Mouse (Mus musculus) intestine, embryonic 15.5 days (tissue): ENCODE data around the gene Pole2. TPM values are rescaled to one million over a fixed set of nuclear protein-coding genes. Genes with fewer than 3 reads are reported as not detected.

Experiments
- ATAC-seq: fragments of 200-750 bp; cut with Nextera tagmentation; 2 replicates; pipeline ENCODE4 v1.8.0; 2017; ENCODE audit warnings: moderate TSS enrichment, moderate library complexity
- H3K27ac ChIP-seq: fragments of 300-500 bp; sonication (generic); 2 replicates; pipeline ENCODE4 v1.5.1; 2015; ENCODE audit warnings: mild to moderate bottlenecking, inconsistent platforms
- H3K27me3 ChIP-seq: fragments of 300-500 bp; sonication (generic); replicated peaks from 2 replicates; pipeline ENCODE4 v1.6.1; 2015; ENCODE audit warnings: inconsistent platforms
- H3K36me3 ChIP-seq: fragments of 300-500 bp; sonication (generic); 2 replicates; pipeline ENCODE4 v1.6.1; 2015; ENCODE audit warnings: inconsistent platforms
- H3K4me1 ChIP-seq: fragments of 300-500 bp; sonication (generic); replicated peaks from 2 replicates; pipeline ENCODE4 v1.6.1; 2015; ENCODE audit warnings: inconsistent platforms
- H3K4me2 ChIP-seq: fragments of 300-500 bp; sonication (generic); replicated peaks from 2 replicates; pipeline ENCODE4 v1.6.1; 2015; ENCODE audit warnings: mild to moderate bottlenecking, inconsistent platforms
- H3K4me3 ChIP-seq: fragments of 300-500 bp; sonication (generic); replicated peaks from 2 replicates; pipeline ENCODE4 v1.5.1; 2015; ENCODE audit warnings: inconsistent platforms
- H3K9ac ChIP-seq: fragments of 300-500 bp; sonication (generic); 2 replicates; pipeline ENCODE4 v1.6.1; 2015; ENCODE audit warnings: inconsistent platforms
- H3K9me3 ChIP-seq: fragments of 300-500 bp; sonication (generic); 2 replicates; pipeline ENCODE4 v1.6.1; 2016; ENCODE audit warnings: inconsistent platforms
- WGBS: fragments of 180-500 bp; shearing (Covaris S2); methylation state at CpG from one replicate; pipeline ENCODE4 v1.1.7; 2015; 5-methylcytosine and 5-hydroxymethylcytosine counted together
- polyA plus RNA-seq: library from polyadenylated mRNA; unstranded; fragments of >200 nt; fragmentation: Nextera tagmentation; extraction: Ambion mirVana; gene quantifications from 2 replicates; pipeline ENCODE4 v1.2.1, GENCODE M21; 2015

Pole2 gene
- polyA plus RNA-seq, 1 experiment from 2014 or later = 25.9 TPM

DNA sequence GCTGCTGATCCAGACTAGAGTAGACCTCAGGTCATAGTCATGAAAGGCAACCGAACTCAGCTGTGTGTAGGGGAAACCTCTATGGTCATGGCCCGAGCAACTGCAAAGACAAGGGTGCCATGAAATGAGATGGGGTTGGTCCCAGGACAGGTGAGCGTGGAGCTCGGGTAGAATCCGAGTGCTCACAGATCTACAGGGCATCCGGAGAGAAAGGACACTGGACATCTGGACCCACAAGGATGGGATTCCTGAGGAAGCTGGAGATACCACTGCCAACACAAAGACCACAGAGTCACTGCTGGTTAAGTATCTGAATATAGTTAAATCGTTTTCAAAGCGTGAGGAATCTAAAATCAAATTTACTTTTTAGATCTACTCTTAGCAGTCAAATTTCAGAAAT is 20.6 kb downstream of the Pole2 start:
- WGBS = 95% methylated on average over 8 of the region's 8 CpGs
- peaks cover 8% of the 10 kb centered on the region for H3K36me3 ChIP-seq

DNA sequence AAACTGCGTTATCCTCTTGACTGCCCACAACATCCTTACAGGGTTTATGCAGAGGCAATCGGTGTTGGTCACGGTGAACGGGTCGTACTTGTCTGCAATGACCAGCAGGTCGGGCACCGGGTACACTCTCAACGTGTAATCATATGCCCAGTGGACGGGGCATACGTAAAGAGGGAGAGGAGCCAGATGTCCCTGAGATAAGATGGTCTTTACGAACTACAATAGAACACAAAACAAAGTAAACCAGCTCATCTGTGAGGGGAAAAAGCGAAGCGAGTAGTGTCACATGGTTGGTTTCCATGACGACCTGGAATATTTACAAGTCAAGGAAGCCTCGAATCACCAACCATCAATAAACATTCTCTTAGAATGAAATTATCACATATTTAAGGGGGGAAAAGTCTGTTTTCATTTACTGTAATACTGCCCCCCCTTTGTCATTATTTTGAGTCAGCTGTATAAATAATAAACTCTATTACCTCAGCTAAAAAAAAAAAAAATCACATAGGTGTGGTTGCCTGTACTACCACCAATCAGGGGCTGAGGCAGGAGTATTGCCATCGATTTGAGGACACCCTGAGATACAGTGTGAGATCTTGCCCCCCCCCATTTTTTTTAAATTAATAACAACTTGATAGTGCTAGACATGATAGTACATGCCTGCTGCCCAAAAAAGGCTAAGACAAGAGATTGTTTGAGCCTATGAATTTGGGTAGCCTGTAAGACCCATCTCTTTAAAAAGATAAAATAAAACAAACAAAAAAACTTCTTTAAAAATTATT is 23.8 kb downstream of the Pole2 start, which contains the start of gene Gm49384:
Gene Gm49384, minus strand, starts transcription at position 216 of the 782 bp plus-strand sequence.
- 0 out of 2 replicates have a peak, but pooled peaks cover 3% of the 10 kb centered on the region for H3K36me3 ChIP-seq
- 81% methylated on average over 16 of the region's 16 CpGs for WGBS
- no peak within 1 kb of the TSS for H3K4me3 ChIP-seq
- H3K9me3 ChIP-seq = no peaks in the 10 kb centered on the region
- H3K4me1 ChIP-seq = peaks cover 1% of the 10 kb centered on the region; the same call in 1 of the 2 replicates
- no peaks in the 10 kb centered on the region for H3K27me3 ChIP-seq
- no peak within 1 kb of the TSS for H3K4me2 ChIP-seq
- no peak within 1 kb of the TSS for H3K27ac ChIP-seq
- ATAC-seq = no peak
- no peak within 1 kb of the TSS for H3K9ac ChIP-seq

More for the DNA sequence above, 20.6 kb downstream of the Pole2 start:
- Histone ChIP-seq H3K4me2 (no peak overlapping the region), H3K4me1 (no peaks in the 10 kb centered on the region), H3K9me3 (no peaks in the 10 kb centered on the region), H3K4me3 (no peak overlapping the region), H3K27ac (no peak overlapping the region), H3K9ac (no peak overlapping the region), H3K27me3 (no peaks in the 10 kb centered on the region)
- no peak for ATAC-seq

DNA sequence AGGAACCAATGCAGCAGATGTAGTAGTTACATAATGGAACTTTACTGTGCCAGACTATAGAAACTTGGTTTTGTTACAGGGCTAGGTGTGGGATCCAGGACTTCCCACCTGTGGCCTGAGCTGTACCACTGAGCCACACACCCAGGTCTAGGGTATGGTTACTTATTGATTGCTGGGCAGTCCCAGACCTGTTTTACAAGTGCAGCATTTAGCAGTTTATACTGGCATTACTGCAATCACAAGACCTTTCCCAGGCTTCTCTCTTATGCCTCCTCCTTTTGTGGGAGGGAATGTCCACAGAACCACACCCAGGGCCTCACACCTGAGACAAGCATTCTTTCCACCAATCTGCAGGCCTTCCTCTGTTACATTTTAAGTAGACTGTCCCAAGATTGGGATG is 29.0 kb downstream of the Pole2 start:
- no peaks in the 10 kb centered on the region for H3K27me3 ChIP-seq
- H3K4me3 ChIP-seq = no peak overlapping the region
- H3K27ac ChIP-seq = no peak overlapping the region
- no peaks in the 10 kb centered on the region for H3K36me3 ChIP-seq
- peak; percentile 26 for ATAC-seq
- H3K4me1 ChIP-seq = peaks cover 13% of the 10 kb centered on the region; the same call in 1 of the 2 replicates
- H3K4me2 ChIP-seq = peak overlapping the region; percentile 93
- H3K9me3 ChIP-seq = no peaks in the 10 kb centered on the region
- no peak overlapping the region for H3K9ac ChIP-seq

DNA sequence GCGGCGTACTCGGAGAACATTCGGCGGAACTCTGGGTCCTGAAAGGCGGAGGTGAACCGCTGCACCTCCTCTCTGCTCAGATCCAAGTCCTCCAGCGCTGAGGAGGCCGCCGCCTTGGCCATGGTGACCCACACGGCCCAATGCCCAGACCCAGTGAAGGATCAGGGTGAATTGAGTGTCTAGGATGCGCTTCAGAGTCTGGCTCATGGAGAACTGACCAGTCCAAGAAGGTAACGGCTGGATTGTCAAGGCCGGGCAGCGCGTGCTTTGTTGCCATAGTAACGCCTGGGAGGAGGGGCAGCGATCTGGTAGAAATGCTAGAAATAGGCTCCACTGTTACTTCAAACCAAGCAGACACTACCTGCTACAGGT is 29.8 kb downstream of the Pole2 start, which contains the start of gene Dnaaf2:
Gene Dnaaf2, minus strand, starts transcription at position 266 of the 372 bp plus-strand sequence.
- Histone ChIP-seq H3K4me1 (peaks cover 13% of the 10 kb centered on the region; the same call in 1 of the 2 replicates), H3K27me3 (no peaks in the 10 kb centered on the region), H3K9ac (peak within 1 kb of the TSS; percentile 70), H3K9me3 (no peaks in the 10 kb centered on the region), H3K4me3 (peak within 1 kb of the TSS; percentile 69), H3K4me2 (peak within 1 kb of the TSS; percentile 93), H3K27ac (peak within 1 kb of the TSS; percentile 92), H3K36me3 (no peaks in the 10 kb centered on the region)
- no peak; the same call in 1 of the 2 replicates for ATAC-seq
- under 1% methylated on average over 18 of the region's 18 CpGs for WGBS

DNA sequence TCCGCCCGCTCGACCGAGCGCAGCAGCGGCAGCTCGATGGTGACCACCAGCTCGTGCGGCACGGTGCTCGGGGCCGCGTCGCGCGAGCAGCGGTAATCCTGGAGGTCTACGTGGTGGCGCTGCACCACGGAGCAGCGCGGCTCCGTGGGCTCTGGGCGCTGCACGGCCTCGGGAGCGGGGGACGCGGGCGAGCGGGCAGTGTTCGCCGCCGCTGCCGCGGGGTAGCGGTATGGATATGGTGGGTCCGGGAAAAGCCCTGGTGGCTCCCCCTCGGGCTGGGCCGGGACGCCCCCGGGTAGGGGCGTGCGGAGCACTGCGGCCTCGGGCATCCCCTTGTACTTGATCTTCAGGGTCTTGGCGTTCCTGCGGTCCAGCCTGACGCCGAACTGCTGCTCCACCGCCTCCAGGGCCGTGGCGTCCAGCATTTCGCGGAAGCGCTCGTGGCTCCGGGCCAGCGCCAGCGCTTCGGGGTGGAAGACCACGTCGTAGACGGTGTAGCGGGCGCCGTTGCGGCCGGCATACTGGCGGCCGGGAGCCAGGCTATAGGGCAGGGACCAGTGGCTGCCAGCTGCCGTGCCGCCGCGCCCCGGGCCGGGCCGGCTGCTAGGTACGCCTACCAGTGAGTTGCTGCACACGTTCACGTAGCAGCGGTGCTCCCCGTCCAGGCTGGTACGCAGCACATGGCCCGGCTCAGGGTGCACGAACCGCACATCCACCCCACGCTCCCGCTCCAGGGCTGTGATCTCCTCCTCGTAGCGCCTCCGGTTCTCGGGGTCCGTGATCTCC is 30.4 kb downstream of the Pole2 start:
- peak overlapping the region; percentile 93 for H3K4me2 ChIP-seq
- H3K27ac ChIP-seq = peak overlapping the region; percentile 92
- peaks cover 13% of the 10 kb centered on the region; the same call in 1 of the 2 replicates for H3K4me1 ChIP-seq
- no peaks in the 10 kb centered on the region for H3K9me3 ChIP-seq
- H3K4me3 ChIP-seq = peak overlapping the region; percentile 69
- H3K9ac ChIP-seq = peak overlapping the region; percentile 70
- WGBS = under 1% methylated on average over 94 of the region's 94 CpGs
- H3K36me3 ChIP-seq = no peaks in the 10 kb centered on the region
- no peaks in the 10 kb centered on the region for H3K27me3 ChIP-seq
- ATAC-seq = peak; percentile 82

DNA sequence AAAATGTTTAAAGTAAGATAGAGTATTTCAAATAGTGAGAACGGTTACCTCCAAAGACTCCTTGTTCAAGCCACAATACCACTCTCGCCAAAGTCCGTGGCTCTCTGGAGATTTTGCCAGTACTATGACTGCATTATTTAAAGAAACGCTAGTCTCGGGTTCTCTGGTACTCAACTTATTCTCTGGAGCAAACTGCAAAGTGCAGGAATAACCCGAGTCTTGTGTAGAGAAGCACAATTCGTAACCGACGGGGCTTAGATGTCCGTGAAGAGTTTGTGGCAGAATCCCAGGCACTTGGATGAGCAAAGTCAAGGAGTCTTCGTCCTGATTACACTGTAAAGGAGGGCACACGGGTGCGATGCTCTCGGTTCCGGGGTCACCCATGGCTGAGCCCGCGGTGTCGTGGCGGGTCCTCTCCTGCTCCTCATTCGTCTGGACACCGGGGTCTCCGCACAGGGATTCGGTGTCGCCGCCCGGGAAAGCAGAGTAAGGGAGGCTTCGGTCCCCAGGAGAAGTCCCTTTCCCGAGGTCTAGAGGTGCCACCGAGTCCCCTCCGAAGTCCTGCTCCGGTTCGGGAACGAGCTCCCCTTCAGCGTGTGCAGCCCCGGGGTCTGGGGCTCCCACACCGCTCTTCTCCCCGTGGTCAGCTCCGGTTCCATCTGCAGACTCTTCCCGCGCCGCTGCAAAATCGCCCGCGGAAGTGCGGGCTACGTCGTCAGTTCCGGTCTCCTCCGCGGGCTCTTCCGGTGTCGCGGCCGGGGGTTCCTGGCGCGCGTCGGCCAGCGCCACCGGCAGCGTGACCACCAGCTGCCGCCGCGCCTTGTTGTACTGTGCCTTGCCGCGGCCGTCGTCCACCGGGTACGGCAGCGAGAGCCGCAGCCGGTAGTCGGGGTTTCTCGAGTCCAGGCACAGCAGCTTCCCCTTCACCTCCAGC is 31.3 kb downstream of the Pole2 start, which contains the start of gene Gm49383:
Gene Gm49383, minus strand, starts transcription at position 661 of the 934 bp plus-strand sequence.
- Histone ChIP-seq H3K4me3 (peak within 1 kb of the TSS; percentile 69), H3K27me3 (no peaks in the 10 kb centered on the region), H3K4me1 (peaks cover 13% of the 10 kb centered on the region; the same call in 1 of the 2 replicates), H3K36me3 (no peaks in the 10 kb centered on the region), H3K9me3 (no peaks in the 10 kb centered on the region), H3K4me2 (peak within 1 kb of the TSS; percentile 93), H3K27ac (peak within 1 kb of the TSS; percentile 92), H3K9ac (peak within 1 kb of the TSS; percentile 70)
- under 1% methylated on average over 75 of the region's 75 CpGs for WGBS
- peak; percentile 86 for ATAC-seq

DNA sequence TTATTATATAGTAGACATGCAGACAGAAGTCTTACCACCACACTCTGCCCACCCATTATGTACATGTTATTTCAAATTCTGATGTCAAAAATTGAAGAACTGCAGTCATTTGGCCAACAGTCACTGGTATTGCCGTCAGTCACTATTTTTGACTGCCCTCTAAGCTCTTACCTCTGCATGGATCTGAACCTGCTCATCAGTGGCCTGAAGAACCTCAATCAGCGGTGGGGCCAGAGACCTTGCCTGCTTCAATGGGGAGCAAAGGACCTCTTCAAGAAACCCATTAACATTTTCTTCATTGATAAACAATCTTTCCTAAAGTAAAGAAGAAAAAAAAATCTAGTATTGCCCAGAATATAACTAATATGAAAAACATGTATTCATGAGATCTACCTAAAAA is 35.4 kb downstream of the Pole2 start:
- Histone ChIP-seq H3K9me3 (no peaks in the 10 kb centered on the region), H3K27ac (no peak overlapping the region), H3K27me3 (no peaks in the 10 kb centered on the region), H3K36me3 (0 out of 2 replicates have a peak, but pooled peaks cover 6% of the 10 kb centered on the region), H3K4me3 (no peak overlapping the region), H3K9ac (no peak overlapping the region), H3K4me2 (no peak overlapping the region), H3K4me1 (no peaks in the 10 kb centered on the region)
- WGBS = 95% methylated on average over 2 of the region's 2 CpGs
- no peak for ATAC-seq

DNA sequence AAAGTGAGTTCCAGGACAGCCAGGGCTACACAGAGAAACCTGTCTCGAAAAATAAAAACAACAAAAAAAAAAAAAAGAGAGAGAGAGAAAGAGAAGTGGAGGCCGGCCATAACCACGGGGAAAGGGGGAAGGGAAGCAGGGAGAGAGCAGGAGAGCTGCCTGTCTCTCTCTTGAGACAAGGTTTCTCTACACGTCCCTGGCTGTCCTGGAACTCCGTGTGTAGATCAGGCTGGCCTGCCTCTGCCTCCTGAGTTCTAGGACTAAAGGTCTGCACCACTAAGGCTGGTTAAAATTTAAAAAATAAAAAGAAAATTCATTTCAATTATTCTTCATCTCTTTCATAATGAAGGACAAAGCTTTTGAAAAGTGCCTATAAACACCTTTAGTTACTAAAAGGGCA is 36.6 kb downstream of the Pole2 start:
- no peak overlapping the region for H3K27ac ChIP-seq
- 85% methylated on average over 5 of the region's 5 CpGs for WGBS
- 0 out of 2 replicates have a peak, but pooled peaks cover 6% of the 10 kb centered on the region for H3K36me3 ChIP-seq
- H3K9me3 ChIP-seq = no peaks in the 10 kb centered on the region
- no peaks in the 10 kb centered on the region for H3K27me3 ChIP-seq
- H3K4me1 ChIP-seq = peaks cover 8% of the 10 kb centered on the region; the same call in 1 of the 2 replicates
- no peak overlapping the region for H3K4me3 ChIP-seq
- H3K9ac ChIP-seq = no peak overlapping the region
- no peak overlapping the region for H3K4me2 ChIP-seq
- no peak for ATAC-seq

DNA sequence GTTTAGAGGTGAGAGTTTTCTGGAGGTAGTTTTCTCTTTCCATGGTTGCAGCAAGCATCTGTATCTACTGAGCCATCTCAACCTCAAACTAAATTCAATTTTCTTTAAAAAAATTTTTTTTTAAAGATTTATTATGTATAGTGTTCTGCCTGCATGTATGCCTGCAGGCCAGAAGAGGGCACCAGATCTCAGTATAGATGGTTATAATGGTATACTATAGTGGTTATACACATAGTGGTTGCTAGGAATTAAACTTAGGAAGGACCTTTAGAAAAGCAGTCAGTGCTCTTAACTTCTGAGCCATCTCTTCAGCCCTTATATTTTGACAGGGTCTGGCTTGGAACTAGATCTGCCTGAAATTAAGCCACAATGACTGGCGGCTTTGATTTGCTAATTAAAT is 37.5 kb downstream of the Pole2 start:
- no peak overlapping the region for H3K27ac ChIP-seq
- H3K4me2 ChIP-seq = no peak overlapping the region
- no peak overlapping the region for H3K9ac ChIP-seq
- no peaks in the 10 kb centered on the region for H3K27me3 ChIP-seq
- H3K9me3 ChIP-seq = no peaks in the 10 kb centered on the region
- 0 out of 2 replicates have a peak, but pooled peaks cover 6% of the 10 kb centered on the region for H3K36me3 ChIP-seq
- peaks cover 9% of the 10 kb centered on the region; the same call in 1 of the 2 replicates for H3K4me1 ChIP-seq
- no peak overlapping the region for H3K4me3 ChIP-seq
- no peak for ATAC-seq
- WGBS = 100% methylated on average over 1 of the region's 1 CpGs

DNA sequence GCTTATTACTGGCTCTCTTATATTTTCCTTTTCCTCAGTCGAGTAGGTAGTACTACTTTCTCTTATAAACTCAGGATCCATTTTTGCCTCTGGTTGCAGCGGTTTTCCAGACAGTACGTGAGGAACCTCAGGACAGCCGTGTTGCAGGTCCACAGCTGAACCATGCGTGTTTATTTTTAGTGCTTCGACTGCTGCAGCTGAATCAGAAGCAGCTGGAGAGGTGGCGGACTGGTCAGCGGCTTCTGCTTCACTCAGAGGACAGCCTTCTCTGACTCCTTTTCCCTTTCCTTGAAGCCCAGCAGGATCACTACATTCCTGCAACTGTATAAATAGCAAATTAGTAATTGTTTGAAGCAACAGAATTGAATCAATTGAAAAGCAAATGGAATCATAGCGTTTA is 37.9 kb downstream of the Pole2 start:
- Histone ChIP-seq H3K9ac (no peak overlapping the region), H3K4me2 (no peak overlapping the region), H3K4me1 (peaks cover 10% of the 10 kb centered on the region; the same call in 1 of the 2 replicates), H3K27me3 (no peaks in the 10 kb centered on the region), H3K4me3 (no peak overlapping the region), H3K9me3 (no peaks in the 10 kb centered on the region), H3K36me3 (0 out of 2 replicates have a peak, but pooled peaks cover 6% of the 10 kb centered on the region), H3K27ac (no peak overlapping the region)
- ATAC-seq = no peak
- 81% methylated on average over 9 of the region's 9 CpGs for WGBS

DNA sequence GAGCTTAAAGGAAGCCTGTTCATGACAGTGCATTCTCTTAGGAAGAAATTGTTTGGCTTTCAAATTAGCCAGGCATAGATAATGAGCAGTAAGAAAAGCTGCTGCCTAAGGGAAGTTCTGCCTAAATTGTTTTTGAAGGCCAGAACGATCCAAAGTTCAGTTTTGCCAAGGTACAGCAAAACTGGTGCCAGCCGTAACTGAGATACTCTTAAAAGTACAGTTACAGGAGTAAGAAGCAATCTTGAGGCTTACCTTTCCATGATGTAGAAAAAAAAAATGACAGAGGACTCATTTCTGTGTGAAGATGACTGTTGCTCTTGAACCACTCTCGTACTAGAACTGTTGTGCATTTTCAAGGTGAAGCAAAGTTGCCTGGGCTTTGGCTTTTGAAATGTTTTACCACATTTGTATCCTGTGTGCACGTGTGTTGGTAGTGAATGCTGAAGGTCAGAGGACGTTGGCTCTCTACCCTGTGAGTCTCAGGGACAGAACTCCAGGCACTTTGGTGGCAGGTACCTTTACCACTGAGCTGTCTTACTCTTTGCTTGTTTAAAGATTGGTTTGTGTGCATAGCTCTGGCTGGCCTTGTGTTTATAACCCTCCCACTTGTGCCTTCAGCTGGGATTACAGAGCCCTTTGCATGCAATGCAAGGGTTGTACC is 41.1 kb downstream of the Pole2 start:
- Histone ChIP-seq H3K27me3 (no peaks in the 10 kb centered on the region), H3K4me3 (0 out of 2 replicates have a peak overlapping the region, but pooled peaks have one; percentile 2), H3K9ac (no peak overlapping the region), H3K36me3 (0 out of 2 replicates have a peak, but pooled peaks cover 6% of the 10 kb centered on the region), H3K9me3 (no peaks in the 10 kb centered on the region), H3K4me2 (peak overlapping the region; percentile 35; the same call in 1 of the 2 replicates), H3K4me1 (peaks cover 10% of the 10 kb centered on the region; the same call in 1 of the 2 replicates), H3K27ac (peak overlapping the region; percentile 33)
- WGBS = 61% methylated on average over 5 of the region's 5 CpGs
- no peak for ATAC-seq
